Mouse (Mus musculus): ENCODE results near the gene Gm26938. TPM values are rescaled to one million over a fixed set of nuclear protein-coding genes. Genes with fewer than 3 reads are reported as not detected.

Gene Gm26938
- polyA plus RNA-seq, 1 experiment from 2014 or later: not detected

DNA sequence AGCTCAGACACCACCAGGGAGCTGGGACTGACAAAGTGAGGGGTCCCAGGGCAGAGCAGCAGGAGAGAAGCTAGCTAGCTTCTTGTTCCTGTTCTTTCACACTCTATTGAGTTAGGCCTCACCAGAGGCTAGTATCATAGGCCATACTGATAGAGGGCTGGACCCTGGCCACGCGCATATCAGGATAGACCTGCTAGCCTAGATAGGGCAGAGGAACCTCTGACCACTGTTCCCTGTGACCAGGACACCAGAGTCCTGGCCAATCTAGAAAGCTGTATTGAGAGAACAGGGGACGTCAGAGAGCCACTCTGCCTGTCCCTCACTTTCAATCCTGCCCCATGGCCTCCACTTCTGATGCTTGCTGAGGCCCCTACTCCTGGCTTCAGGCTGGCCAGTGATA lies 8.2 kb downstream of the Gm26938 start:
- Histone ChIP-seq H3K9ac (replicated peaks; ENCODE audit: low read depth, low read length) (no peak overlapping the region), H3K27me3 (replicated peaks; ENCODE audit: control insufficient read depth, insufficient read depth, low read length) (peaks cover 14% of the 10 kb centered on the region), H3K9me3 (ENCODE audit: control insufficient read depth, low read length) (no peaks in the 10 kb centered on the region), H3K27ac (ENCODE audit: low read length) (no peak overlapping the region), H3K36me3 (ENCODE audit: control insufficient read depth, insufficient read depth) (peaks cover 5% of the 10 kb centered on the region), H3K4me3 (replicated peaks; ENCODE audit: low read length) (no peak overlapping the region), H3K4me2 (ENCODE audit: low read length) (no peak overlapping the region), H3K4me1 (replicated peaks; ENCODE audit: control insufficient read depth, insufficient read depth, low read length) (no peaks in the 10 kb centered on the region)
- no peak for ATAC-seq
- 82% methylated on average over 3 of the region's 3 CpGs for WGBS

DNA sequence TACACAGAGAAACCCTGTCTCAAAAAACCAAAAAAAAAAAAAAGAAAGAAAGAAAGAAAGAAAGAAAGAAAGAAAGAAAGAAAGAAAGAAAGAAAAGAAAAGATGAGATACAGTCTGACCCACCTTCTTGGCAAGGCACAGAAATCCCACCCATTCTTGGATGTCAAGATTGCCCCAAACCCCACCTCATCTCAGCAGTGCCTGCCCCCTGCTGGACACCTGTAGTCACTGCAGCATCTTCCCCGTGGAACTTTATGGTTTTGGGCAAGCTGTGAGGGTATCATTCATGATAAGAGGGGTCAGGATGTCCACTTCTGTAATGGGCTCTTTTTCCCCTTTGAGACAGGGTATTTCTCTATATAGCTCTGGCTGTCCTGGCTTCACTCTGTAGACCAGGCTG lies 8.9 kb downstream of the Gm26938 start:
- H3K36me3 ChIP-seq (ENCODE audit: control insufficient read depth, insufficient read depth): peaks cover 4% of the 10 kb centered on the region; the same call in 1 of the 2 replicates
- H3K9ac ChIP-seq (replicated peaks; ENCODE audit: low read depth, low read length): no peak overlapping the region
- no peak for ATAC-seq
- H3K27ac ChIP-seq (ENCODE audit: low read length): no peak overlapping the region
- no peaks in the 10 kb centered on the region for H3K4me1 ChIP-seq (replicated peaks; ENCODE audit: control insufficient read depth, insufficient read depth, low read length)
- no peaks in the 10 kb centered on the region for H3K9me3 ChIP-seq (ENCODE audit: control insufficient read depth, low read length)
- no peak overlapping the region for H3K4me2 ChIP-seq (ENCODE audit: low read length)
- no peak overlapping the region for H3K4me3 ChIP-seq (replicated peaks; ENCODE audit: low read length)
- H3K27me3 ChIP-seq (replicated peaks; ENCODE audit: control insufficient read depth, insufficient read depth, low read length): peaks cover 18% of the 10 kb centered on the region
- 5% methylated on average over 1 of the region's 1 CpGs for WGBS

DNA sequence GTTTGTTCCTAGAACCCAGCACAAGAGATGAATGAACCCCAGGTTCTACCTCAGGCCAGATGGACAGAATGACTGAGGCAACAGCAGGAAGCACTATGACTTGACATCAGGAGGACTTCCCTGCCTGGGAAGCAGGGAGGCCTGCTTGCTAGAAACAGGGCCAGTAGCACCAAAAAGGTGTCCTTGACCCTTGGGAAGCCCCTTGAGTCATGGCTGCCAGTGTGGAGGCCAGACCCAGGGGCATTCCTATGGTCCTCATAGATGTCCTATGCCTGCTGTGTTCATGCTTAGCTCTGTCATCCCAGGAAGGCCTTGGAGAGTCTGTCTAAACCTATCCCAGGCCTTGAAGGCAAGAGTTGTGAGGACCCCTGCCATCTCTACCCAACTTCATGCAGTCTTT lies 9.8 kb downstream of the Gm26938 start:
- no peak for ATAC-seq
- Histone ChIP-seq H3K36me3 (ENCODE audit: control insufficient read depth, insufficient read depth) (no peaks in the 10 kb centered on the region), H3K4me1 (replicated peaks; ENCODE audit: control insufficient read depth, insufficient read depth, low read length) (no peaks in the 10 kb centered on the region), H3K27ac (ENCODE audit: low read length) (no peak overlapping the region), H3K4me2 (ENCODE audit: low read length) (no peak overlapping the region), H3K4me3 (replicated peaks; ENCODE audit: low read length) (no peak overlapping the region), H3K9me3 (ENCODE audit: control insufficient read depth, low read length) (no peaks in the 10 kb centered on the region), H3K27me3 (replicated peaks; ENCODE audit: control insufficient read depth, insufficient read depth, low read length) (peaks cover 18% of the 10 kb centered on the region), H3K9ac (replicated peaks; ENCODE audit: low read depth, low read length) (no peak overlapping the region)

DNA sequence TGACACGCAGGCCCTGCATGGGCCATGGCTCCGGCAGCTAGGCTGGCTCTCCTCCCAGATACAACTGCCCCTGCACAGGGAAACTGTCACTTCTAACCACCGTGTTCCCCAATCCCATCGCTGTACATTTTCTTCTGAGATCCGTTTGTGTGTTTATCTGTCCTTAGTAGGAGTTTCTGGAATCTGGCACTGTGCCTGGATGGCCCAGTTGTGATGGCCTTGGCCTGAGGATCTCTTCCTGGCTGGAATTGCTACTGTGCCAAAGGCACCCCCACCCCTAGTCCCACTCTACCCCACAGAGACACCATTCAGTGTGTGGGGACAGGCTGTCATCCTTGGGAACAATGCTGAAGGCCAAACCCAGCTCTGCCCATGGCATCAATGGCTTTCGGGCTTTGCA lies 10.2 kb downstream of the Gm26938 start:
- H3K9me3 ChIP-seq (ENCODE audit: control insufficient read depth, low read length): no peaks in the 10 kb centered on the region
- H3K4me1 ChIP-seq (replicated peaks; ENCODE audit: control insufficient read depth, insufficient read depth, low read length): no peaks in the 10 kb centered on the region
- H3K36me3 ChIP-seq (ENCODE audit: control insufficient read depth, insufficient read depth): no peaks in the 10 kb centered on the region
- 68% methylated on average over 6 of the region's 6 CpGs for WGBS
- H3K4me2 ChIP-seq (ENCODE audit: low read length): no peak overlapping the region
- no peak overlapping the region for H3K27ac ChIP-seq (ENCODE audit: low read length)
- peaks cover 18% of the 10 kb centered on the region for H3K27me3 ChIP-seq (replicated peaks; ENCODE audit: control insufficient read depth, insufficient read depth, low read length)
- H3K9ac ChIP-seq (replicated peaks; ENCODE audit: low read depth, low read length): no peak overlapping the region
- H3K4me3 ChIP-seq (replicated peaks; ENCODE audit: low read length): no peak overlapping the region
- ATAC-seq: no peak

DNA sequence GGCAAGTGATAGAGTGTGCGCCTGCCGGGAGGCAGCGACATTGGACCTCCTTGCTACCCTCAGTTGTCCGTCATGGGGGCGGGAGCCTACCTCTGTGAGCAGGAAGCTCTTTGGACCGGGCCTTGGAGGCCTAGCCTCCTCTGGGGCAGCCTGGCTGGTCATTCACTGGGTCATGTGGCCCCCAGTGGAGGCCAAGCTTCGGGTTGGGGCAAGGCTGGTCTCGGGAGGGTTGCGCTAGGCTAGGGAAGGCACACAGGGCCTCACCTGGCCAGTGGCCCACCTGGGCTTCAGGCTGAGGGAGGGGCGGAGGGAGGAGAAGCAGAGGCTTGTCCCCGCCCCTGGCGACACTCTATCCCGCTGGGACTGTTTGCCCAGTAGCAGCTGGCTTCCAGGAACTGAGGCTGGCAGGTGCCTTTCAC lies 12.2 kb downstream of the Gm26938 start:
- Histone ChIP-seq H3K9me3 (ENCODE audit: control insufficient read depth, low read length) (no peaks in the 10 kb centered on the region; the same call in 1 of the 2 replicates), H3K4me3 (replicated peaks; ENCODE audit: low read length) (no peak overlapping the region), H3K4me1 (replicated peaks; ENCODE audit: control insufficient read depth, insufficient read depth, low read length) (no peaks in the 10 kb centered on the region), H3K36me3 (ENCODE audit: control insufficient read depth, insufficient read depth) (no peaks in the 10 kb centered on the region), H3K9ac (replicated peaks; ENCODE audit: low read depth, low read length) (no peak overlapping the region), H3K27ac (ENCODE audit: low read length) (no peak overlapping the region), H3K27me3 (replicated peaks; ENCODE audit: control insufficient read depth, insufficient read depth, low read length) (peaks cover 18% of the 10 kb centered on the region), H3K4me2 (ENCODE audit: low read length) (no peak overlapping the region)
- WGBS: 7% methylated on average over 12 of the region's 13 CpGs
- no peak for ATAC-seq

DNA sequence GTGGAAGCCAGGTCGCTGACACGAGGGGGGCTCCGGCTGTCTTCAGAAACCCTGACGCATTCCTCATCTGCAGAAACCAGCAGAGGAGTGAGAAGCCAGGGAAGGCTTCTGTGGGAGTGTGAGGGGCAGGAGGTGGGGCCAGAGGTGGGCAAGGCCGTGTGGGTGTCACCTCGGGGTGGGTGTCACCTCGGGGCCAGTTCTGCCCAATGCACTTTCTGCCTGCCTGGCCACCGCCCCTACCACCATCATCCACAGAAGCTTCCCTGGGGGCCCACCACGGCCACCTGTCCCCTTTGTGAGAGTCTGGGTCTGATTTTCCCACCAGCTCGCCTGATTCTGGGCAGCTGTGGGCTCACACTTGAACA lies 13.1 kb downstream of the Gm26938 start:
- Histone ChIP-seq H3K36me3 (ENCODE audit: control insufficient read depth, insufficient read depth) (no peaks in the 10 kb centered on the region), H3K27ac (ENCODE audit: low read length) (no peak overlapping the region)
- WGBS: 52% methylated on average over 10 of the region's 10 CpGs

DNA sequence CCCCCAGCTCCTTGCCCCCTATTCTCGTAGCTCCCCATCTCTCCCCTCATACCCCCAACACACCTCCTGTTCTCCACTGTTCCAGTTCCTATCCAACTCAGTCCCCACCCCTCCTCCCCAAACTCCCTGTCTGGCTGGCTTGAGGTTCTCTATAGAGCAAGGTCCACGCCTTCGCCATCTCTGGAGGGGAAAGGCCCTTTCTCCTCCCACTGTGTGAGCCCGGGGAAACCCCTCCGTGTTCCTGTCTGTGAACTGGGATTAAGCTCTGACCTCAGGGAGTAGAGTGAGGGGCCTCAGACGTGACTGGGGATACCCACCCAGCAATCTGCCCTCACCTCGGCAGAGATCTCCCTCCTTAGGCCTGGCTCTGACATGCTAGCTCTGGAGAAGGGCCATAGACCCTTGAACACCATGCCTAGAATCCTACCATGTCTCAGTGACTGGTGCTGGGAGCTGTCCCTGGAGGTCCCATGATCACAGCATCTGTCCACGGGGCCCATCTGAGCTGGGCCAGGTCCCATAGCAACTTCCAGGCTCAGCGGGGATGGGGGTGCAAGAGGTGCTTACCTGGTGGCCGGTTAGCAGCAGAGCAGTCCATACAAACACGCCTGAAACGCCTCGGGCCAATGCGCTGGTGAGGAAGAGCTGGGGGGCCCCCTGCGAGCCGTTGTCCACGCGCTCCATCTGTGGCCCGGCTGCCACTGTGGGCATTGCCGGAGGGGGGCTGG lies 13.6 kb downstream of the Gm26938 start:
- Histone ChIP-seq H3K27ac (ENCODE audit: low read length) (no peak overlapping the region), H3K9ac (replicated peaks; ENCODE audit: low read depth, low read length) (no peak overlapping the region), H3K4me2 (ENCODE audit: low read length) (no peak overlapping the region), H3K4me3 (replicated peaks; ENCODE audit: low read length) (no peak overlapping the region), H3K9me3 (ENCODE audit: control insufficient read depth, low read length) (no peaks in the 10 kb centered on the region; the same call in 1 of the 2 replicates), H3K36me3 (ENCODE audit: control insufficient read depth, insufficient read depth) (no peaks in the 10 kb centered on the region), H3K27me3 (replicated peaks; ENCODE audit: control insufficient read depth, insufficient read depth, low read length) (peaks cover 18% of the 10 kb centered on the region), H3K4me1 (replicated peaks; ENCODE audit: control insufficient read depth, insufficient read depth, low read length) (no peaks in the 10 kb centered on the region)
- ATAC-seq: no peak
- WGBS: 71% methylated on average over 20 of the region's 20 CpGs

More for the DNA sequence above, 13.1 kb downstream of the Gm26938 start:
- Histone ChIP-seq H3K4me3 (replicated peaks; ENCODE audit: low read length) (no peak overlapping the region), H3K9ac (replicated peaks; ENCODE audit: low read depth, low read length) (no peak overlapping the region), H3K4me1 (replicated peaks; ENCODE audit: control insufficient read depth, insufficient read depth, low read length) (no peaks in the 10 kb centered on the region), H3K27me3 (replicated peaks; ENCODE audit: control insufficient read depth, insufficient read depth, low read length) (peaks cover 18% of the 10 kb centered on the region), H3K9me3 (ENCODE audit: control insufficient read depth, low read length) (no peaks in the 10 kb centered on the region; the same call in 1 of the 2 replicates), H3K4me2 (ENCODE audit: low read length) (no peak overlapping the region)
- ATAC-seq: no peak

DNA sequence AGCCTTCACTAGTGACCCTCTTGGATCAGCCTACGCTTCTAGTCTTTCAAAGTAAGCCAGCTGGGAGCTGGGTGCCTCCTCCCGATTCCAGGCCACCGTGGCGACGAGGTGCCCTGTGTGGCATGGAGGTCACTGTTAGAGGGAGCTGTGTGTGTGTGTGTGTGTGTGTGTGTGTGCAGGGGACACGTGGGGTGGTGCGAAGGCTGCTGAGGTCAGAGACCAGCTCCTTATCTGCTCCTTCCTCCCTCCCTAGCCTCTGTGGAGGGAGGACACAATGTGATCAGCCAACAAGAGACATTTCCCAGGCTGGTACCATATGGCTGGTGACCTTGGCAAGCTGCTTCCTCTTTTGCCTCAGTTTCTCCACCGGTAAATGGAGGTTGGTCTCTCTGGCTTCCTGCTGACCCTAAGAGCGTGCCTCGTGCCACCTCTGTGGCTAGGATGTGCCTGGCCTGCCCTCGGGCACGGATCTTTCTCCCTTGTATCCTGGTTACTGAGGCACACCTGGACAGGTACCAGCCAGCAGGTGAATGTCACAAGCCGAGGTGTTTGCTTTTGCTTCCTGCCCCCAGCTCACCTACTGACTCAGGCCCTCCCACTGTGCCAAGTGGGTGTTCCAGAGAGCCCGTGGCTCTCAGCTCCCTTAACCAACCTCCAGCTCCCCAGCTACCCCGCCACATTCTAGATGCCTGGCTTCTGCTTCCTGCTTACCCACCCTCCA lies 14.4 kb downstream of the Gm26938 start:
- Histone ChIP-seq H3K9ac (replicated peaks; ENCODE audit: low read depth, low read length) (no peak overlapping the region), H3K27me3 (replicated peaks; ENCODE audit: control insufficient read depth, insufficient read depth, low read length) (peaks cover 18% of the 10 kb centered on the region), H3K4me3 (replicated peaks; ENCODE audit: low read length) (no peak overlapping the region), H3K4me2 (ENCODE audit: low read length) (no peak overlapping the region), H3K4me1 (replicated peaks; ENCODE audit: control insufficient read depth, insufficient read depth, low read length) (no peaks in the 10 kb centered on the region), H3K9me3 (ENCODE audit: control insufficient read depth, low read length) (no peaks in the 10 kb centered on the region; the same call in 1 of the 2 replicates), H3K36me3 (ENCODE audit: control insufficient read depth, insufficient read depth) (no peaks in the 10 kb centered on the region), H3K27ac (ENCODE audit: low read length) (no peak overlapping the region)
- 79% methylated on average over 15 of the region's 15 CpGs for WGBS
- ATAC-seq: no peak

DNA sequence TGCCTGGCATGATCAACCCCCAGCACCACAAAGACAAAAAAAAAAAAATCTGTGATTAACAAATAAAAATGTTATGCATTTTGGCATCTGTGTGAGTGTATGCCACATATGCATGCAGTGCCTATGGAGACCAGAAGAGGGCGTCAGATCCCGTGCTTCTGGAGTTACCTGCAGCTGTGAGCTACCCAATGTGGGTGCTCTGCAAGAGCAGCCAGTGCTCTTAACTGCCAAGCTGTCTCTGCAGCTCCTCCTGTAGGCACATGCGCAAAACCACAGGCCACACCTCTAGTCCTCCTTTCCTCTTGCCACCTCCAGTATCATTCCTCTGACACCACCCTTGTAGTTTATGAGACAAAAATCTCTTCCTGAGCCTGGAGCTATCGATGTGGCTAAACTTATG lies 16.8 kb downstream of the Gm26938 start:
- Histone ChIP-seq H3K9ac (replicated peaks; ENCODE audit: low read depth, low read length) (no peak overlapping the region), H3K4me2 (ENCODE audit: low read length) (no peak overlapping the region), H3K9me3 (ENCODE audit: control insufficient read depth, low read length) (no peaks in the 10 kb centered on the region; the same call in 1 of the 2 replicates), H3K4me1 (replicated peaks; ENCODE audit: control insufficient read depth, insufficient read depth, low read length) (no peaks in the 10 kb centered on the region), H3K27me3 (replicated peaks; ENCODE audit: control insufficient read depth, insufficient read depth, low read length) (peaks cover 12% of the 10 kb centered on the region), H3K36me3 (ENCODE audit: control insufficient read depth, insufficient read depth) (no peaks in the 10 kb centered on the region), H3K4me3 (replicated peaks; ENCODE audit: low read length) (no peak overlapping the region), H3K27ac (ENCODE audit: low read length) (no peak overlapping the region)
- WGBS: 50% methylated on average over 4 of the region's 4 CpGs
- ATAC-seq: no peak
